In genomic region chr13:73718225-73718624, GRCm38 (mm10) we compare ENCODE assay signal across 9 mouse cellular contexts. TPM values are rescaled to one million over a fixed set of nuclear protein-coding genes. Genes with fewer than 3 reads are reported as not detected.
A peak's percentile ranks its signal among the peaks of the same experiment; 100 is the strongest.
DNase-seq lines count a peak whose midpoint lies in the region; ATAC-seq and TF ChIP-seq lines count a peak whose summit lies in the region.
"Had no signal": no experiment of that assay in that cellular context is flagged by ENCODE, and none has a peak within 500 bp of the region (broad histone marks: within the 10 kb centered on the region; RNA-seq: fewer than 3 reads in every experiment).

No protein-coding gene starts in this region.

- 1% methylated on average over 2 of the region's 2 CpGs for WGBS in kidney, embryonic 16.5 days
- 1% methylated on average over 2 of the region's 2 CpGs for WGBS in limb, embryonic 13.5 days
- WGBS in stomach, embryonic 15.5 days, result 1% methylated on average over 2 of the region's 2 CpGs

- H3K4me1 ChIP-seq in cortical plate, adult 2 months (ENCODE audit: control insufficient read depth, insufficient read depth, low read length), result no peaks in the 10 kb centered on the region
- H3K4me1 ChIP-seq in kidney, embryonic 16.5 days (ENCODE audit: insufficient read depth, low read length), result no peaks in the 10 kb centered on the region
- no peaks in the 10 kb centered on the region for H3K4me1 ChIP-seq in limb, embryonic 13.5 days
- no peaks in the 10 kb centered on the region for H3K4me1 ChIP-seq in stomach, embryonic 15.5 days

- intact Hi-C loops in gastrocnemius, postnatal 36 days (cut with DNase I), result loop anchor here (5.0 kb wide), 1 partner anchor 189 kb away; no protein-coding TSS in a partner anchor

- no peak overlapping the region for H3K4me3 ChIP-seq in cortical plate, adult 2 months (ENCODE audit: insufficient read depth, low read length)
- no peak overlapping the region for H3K4me3 ChIP-seq in kidney, embryonic 16.5 days (ENCODE audit: low read length)
- H3K4me3 ChIP-seq in limb, embryonic 13.5 days, result no peak overlapping the region
- H3K4me3 ChIP-seq in stomach, embryonic 15.5 days (replicated peaks), result no peak overlapping the region

- peak; percentile 85 for DNase-seq in 416B (ENCODE audit: low read depth)
- DNase-seq in adrenal gland, adult (ENCODE audit: inconsistent age in 2 of 2, low spot score in 1 of 2), result peak; percentile 74 to 95
- DNase-seq in gastrocnemius, postnatal 36 days, result peak; percentile 51 to 60
- DNase-seq in natural killer cell, adult 2 months (ENCODE audit: low spot score in 2 of 2), result peak; percentile 66 to 77

- no peaks in the 10 kb centered on the region; the same call in 1 of the 2 replicates for H3K27me3 ChIP-seq in kidney, embryonic 16.5 days (ENCODE audit: insufficient read depth, low read length)
- no peaks in the 10 kb centered on the region for H3K27me3 ChIP-seq in limb, embryonic 13.5 days
- H3K27me3 ChIP-seq in stomach, embryonic 15.5 days (replicated peaks), result no peaks in the 10 kb centered on the region

- H3K36me3 ChIP-seq in kidney, embryonic 16.5 days (ENCODE audit: insufficient read depth, low read length), result no peaks in the 10 kb centered on the region
- no peaks in the 10 kb centered on the region for H3K36me3 ChIP-seq in limb, embryonic 13.5 days
- no peaks in the 10 kb centered on the region for H3K36me3 ChIP-seq in stomach, embryonic 15.5 days

- ATAC-seq in kidney, embryonic 16.5 days (ENCODE audit: low FRiP score, low TSS enrichment), result peak; percentile 65; the same call in 1 of the 2 replicates
- ATAC-seq in limb, embryonic 13.5 days (ENCODE audit: low FRiP score, low read depth), result 0 out of 2 replicates have a peak, but pooled peaks have one; percentile 11
- ATAC-seq in stomach, embryonic 15.5 days (ENCODE audit: insufficient read depth, low FRiP score, low read depth), result 0 out of 2 replicates have a peak, but pooled peaks have one; percentile 22

- TF ChIP-seq CTCF in cortical plate, adult 2 months (IDR thresholded peaks at IDR 0.05; ENCODE audit: extremely low read depth, insufficient read depth, low read length), result peak; percentile 89

- H3K9ac ChIP-seq in kidney, embryonic 16.5 days (replicated peaks; ENCODE audit: low read length), result no peak overlapping the region
- H3K9ac ChIP-seq in limb, embryonic 13.5 days, result no peak overlapping the region
- H3K9ac ChIP-seq in stomach, embryonic 15.5 days, result no peak overlapping the region

- no peak overlapping the region for H3K27ac ChIP-seq in cortical plate, adult 2 months (ENCODE audit: insufficient read depth, low read length)
- H3K27ac ChIP-seq in kidney, embryonic 16.5 days (ENCODE audit: low read length), result no peak overlapping the region
- no peak overlapping the region for H3K27ac ChIP-seq in limb, embryonic 13.5 days
- no peak overlapping the region for H3K27ac ChIP-seq in stomach, embryonic 15.5 days

- H3K9me3 ChIP-seq in kidney, embryonic 16.5 days (ENCODE audit: low read length), result no peaks in the 10 kb centered on the region
- no peaks in the 10 kb centered on the region for H3K9me3 ChIP-seq in limb, embryonic 13.5 days
- H3K9me3 ChIP-seq in stomach, embryonic 15.5 days, result no peaks in the 10 kb centered on the region

- no peak overlapping the region for H3K4me2 ChIP-seq in kidney, embryonic 16.5 days (replicated peaks; ENCODE audit: low read depth, low read length)
- H3K4me2 ChIP-seq in limb, embryonic 13.5 days (replicated peaks), result no peak overlapping the region
- no peak overlapping the region for H3K4me2 ChIP-seq in stomach, embryonic 15.5 days

- TF ChIP-seq POLR2A in cortical plate, adult 2 months (IDR thresholded peaks at IDR 0.05; ENCODE audit: extremely low read depth, insufficient read depth, low read length), result no peak

RNA-seq across cellular contexts. Expression of gene Slc6a19, which starts 13.6 kb away (rescaled TPM):
- 0.28 and 0.79 TPM in 2 replicates for polyA plus RNA-seq in cortical plate, adult 2 months (2012; rRNA removed)
- not detected for total RNA-seq in gastrocnemius, postnatal 36 days (2021)
- 2.1 and 2.3 TPM in 2 replicates for polyA plus RNA-seq in kidney, embryonic 16.5 days (2015; fragmentation: Nextera tagmentation; extraction: Ambion mirVana)
- 0.04 and 0.05 TPM in 2 replicates for polyA plus RNA-seq in limb, embryonic 13.5 days (2015; fragmentation: Nextera tagmentation; extraction: Ambion mirVana)
- polyA plus RNA-seq in stomach, embryonic 15.5 days (2015; fragmentation: Nextera tagmentation; extraction: Ambion mirVana), result 1.7 and 1.9 TPM in 2 replicates
- polyA plus RNA-seq: stomach, embryonic 14.5 days had no signal

RNA-seq across cellular contexts. Expression of gene Slc12a7, which starts 14.7 kb away (rescaled TPM):
- 5.8 and 6.0 TPM in 2 replicates for polyA plus RNA-seq in cortical plate, adult 2 months (2012; rRNA removed)
- 1 to 10 TPM; 4.3 to 5.5 TPM for total RNA-seq in gastrocnemius, postnatal 36 days (2021)
- polyA plus RNA-seq in kidney, embryonic 16.5 days (2015; fragmentation: Nextera tagmentation; extraction: Ambion mirVana), result 27.0 and 28.1 TPM in 2 replicates
- polyA plus RNA-seq in limb, embryonic 13.5 days (2015; fragmentation: Nextera tagmentation; extraction: Ambion mirVana), result 25.6 and 28.2 TPM in 2 replicates
- 17.5 and 19.4 TPM in 2 replicates for polyA plus RNA-seq in stomach, embryonic 15.5 days (2015; fragmentation: Nextera tagmentation; extraction: Ambion mirVana)

RNA-seq across cellular contexts. Expression of gene Slc6a18, which starts 40.4 kb away (rescaled TPM):
- polyA plus RNA-seq in cortical plate, adult 2 months (2012; rRNA removed), result 0.02 TPM in 1 of 2 replicates, not detected in the other
- total RNA-seq in gastrocnemius, postnatal 36 days (2021), result not detected
- 34.6 and 38.4 TPM in 2 replicates for polyA plus RNA-seq in kidney, embryonic 16.5 days (2015; fragmentation: Nextera tagmentation; extraction: Ambion mirVana)
- polyA plus RNA-seq in limb, embryonic 13.5 days (2015; fragmentation: Nextera tagmentation; extraction: Ambion mirVana), result not detected in 2 replicates
- polyA plus RNA-seq in stomach, embryonic 15.5 days (2015; fragmentation: Nextera tagmentation; extraction: Ambion mirVana), result not detected in 2 replicates
- polyA plus RNA-seq: stomach, embryonic 14.5 days had no signal

Comparison
In these comparisons a context has a peak if more than half of its experiments do, and no peak if none do; other contexts are left out.
1. ATAC-seq: peak in every context shown above with its lines; median percentile 65 in kidney, embryonic 16.5 days; 22 in stomach, embryonic 15.5 days; 11 in limb, embryonic 13.5 days.
2. RNA of gene Slc6a18, which starts 40.4 kb away (polyA plus RNA-seq): 34.6 to 38.4 TPM in kidney, embryonic 16.5 days; 0.02 TPM in cortical plate, adult 2 months, not detected in limb, embryonic 13.5 days and not detected in stomach, embryonic 15.5 days; every median in the first group is over 10 times any median in the second.
3. Peak in every context shown above with its lines, with median percentiles within 50 percentile points of each other: DNase-seq.